Mouse (Mus musculus) megakaryocyte, embryonic 14.5 days (primary cell): ENCODE results near the gene AC134908.4.

Experiments
- FLI1 ChIP-seq: IDR thresholded peaks from 2 replicates; pipeline ENCODE4 v1.6.1; 2012; ENCODE audit warnings: low read length, inconsistent platforms, mixed read lengths
- GATA1 ChIP-seq: IDR thresholded peaks from 3 replicates; pipeline ENCODE4 v1.6.1; 2012; ENCODE audit warnings: mixed read lengths, low read length, inconsistent platforms, borderline replicate concordance

DNA sequence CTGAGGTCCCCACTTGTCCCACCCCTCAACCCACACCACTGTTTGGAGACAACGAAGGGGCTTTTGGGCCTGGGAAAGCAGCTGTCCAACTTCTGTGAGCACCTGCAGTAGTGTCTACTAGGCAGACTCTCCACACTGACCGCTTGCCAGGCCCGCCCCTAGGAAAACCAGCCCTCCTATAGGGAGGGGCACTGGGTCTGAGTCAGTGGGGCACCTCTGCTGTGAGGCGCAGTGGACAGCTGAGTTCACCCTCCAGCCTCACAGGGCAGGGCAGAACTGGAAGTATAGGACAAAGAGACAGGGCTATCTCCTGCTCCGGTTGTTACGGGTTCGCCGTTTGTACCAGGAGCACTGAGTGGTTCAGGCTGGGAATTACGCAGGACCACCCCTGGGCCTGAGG is 41.2 kb downstream of the AC134908.4 start, which contains the start of gene Msln:
- TF ChIP-seq GATA1 (no peak), FLI1 (no peak)
